Mouse (Mus musculus): ENCODE results near the gene Wfikkn1.

GRCm38 (mm10) chr17:25881691-25882090, 1.0 kb upstream of the Wfikkn1 start:
- TF ChIP-seq CTCF (IDR thresholded peaks at IDR 0.05; ENCODE audit: low read depth, low read length) (no peak), POLR2A (IDR thresholded peaks at IDR 0.05; ENCODE audit: borderline replicate concordance, low read depth, low read length) (no peak)
